ENCODE assay signal across 12 mouse cellular contexts in the genomic region with DNA sequence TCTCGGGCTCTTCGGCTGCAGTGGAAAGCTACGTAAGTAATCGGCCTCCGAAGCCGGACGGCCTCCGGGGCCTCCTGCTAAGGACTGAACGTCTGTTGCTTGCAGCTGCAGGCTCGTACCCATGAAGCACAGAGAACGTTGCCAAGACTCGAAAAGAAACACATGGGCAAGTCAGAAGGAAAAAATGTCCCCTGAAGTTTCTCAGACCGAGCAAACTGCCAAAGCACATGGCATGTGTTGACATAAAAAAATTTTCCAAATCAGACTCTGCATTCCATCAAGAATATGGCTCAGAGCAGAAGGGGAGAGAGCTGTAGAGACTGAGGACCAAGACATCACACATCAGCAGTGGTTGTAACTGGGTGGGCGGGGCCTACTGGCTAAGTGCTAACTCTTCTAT. TPM values are rescaled to one million over a fixed set of nuclear protein-coding genes. Genes with fewer than 3 reads are reported as not detected.
DNase-seq lines count a peak whose midpoint lies in the region; ATAC-seq and TF ChIP-seq lines count a peak whose summit lies in the region.
"Had no signal": no experiment of that assay in that cellular context is flagged by ENCODE, and none has a peak within 500 bp of the region (broad histone marks: within the 10 kb centered on the region; RNA-seq: fewer than 3 reads in every experiment).

No protein-coding gene starts in this region.

- H3K9me3 ChIP-seq in forebrain, postnatal 0 days (ENCODE audit: low read length): no peaks in the 10 kb centered on the region
- H3K9me3 ChIP-seq in forebrain, embryonic 13.5 days (replicated peaks): no peaks in the 10 kb centered on the region
- H3K9me3 ChIP-seq: embryonic facial prominence, embryonic 12.5 days; midbrain, embryonic 12.5 days; neural tube, embryonic 15.5 days had no signal

- TF ChIP-seq CTCF in forebrain, postnatal 0 days (IDR thresholded peaks at IDR 0.05; ENCODE audit: low read depth): no peak

- DNase-seq in forebrain, postnatal 0 days: peak; percentile 81
- peak; percentile 62 to 72 for DNase-seq in right cerebral cortex, postnatal 10 days (ENCODE audit: low spot score in 2 of 2)
- DNase-seq in right cerebral cortex, adult 18-20 months: no peak
- DNase-seq in heart, postnatal 4 days: peak; percentile 56
- DNase-seq in spleen, postnatal 14 days (ENCODE audit: low spot score in 2 of 2): no peak
- no peak for DNase-seq in retina, embryonic 14.5 days (ENCODE audit: low spot score)
- DNase-seq in layer of hippocampus, postnatal 36 days: no peak
- DNase-seq: liver had no signal

- H3K27me3 ChIP-seq in forebrain, postnatal 0 days (ENCODE audit: insufficient read depth, low read length): no peaks in the 10 kb centered on the region
- H3K27me3 ChIP-seq in forebrain, embryonic 13.5 days: 0 out of 2 replicates have a peak, but pooled peaks cover 3% of the 10 kb centered on the region
- H3K27me3 ChIP-seq: embryonic facial prominence, embryonic 12.5 days; midbrain, embryonic 12.5 days; neural tube, embryonic 15.5 days had no signal

- no peaks in the 10 kb centered on the region for H3K4me1 ChIP-seq in forebrain, postnatal 0 days (ENCODE audit: insufficient read depth)
- 0 out of 2 replicates have a peak, but pooled peaks cover 16% of the 10 kb centered on the region for H3K4me1 ChIP-seq in forebrain, embryonic 13.5 days
- H3K4me1 ChIP-seq: midbrain, embryonic 12.5 days had no signal

- no peaks in the 10 kb centered on the region for H3K36me3 ChIP-seq in forebrain, postnatal 0 days (ENCODE audit: insufficient read depth)
- H3K36me3 ChIP-seq in forebrain, embryonic 13.5 days (ENCODE audit: poor library complexity, severe bottlenecking): no peaks in the 10 kb centered on the region
- H3K36me3 ChIP-seq: embryonic facial prominence, embryonic 12.5 days; midbrain, embryonic 12.5 days; neural tube, embryonic 15.5 days had no signal

- 0 out of 2 replicates have a peak overlapping the region, but pooled peaks have one; percentile 16 for H3K27ac ChIP-seq in forebrain, postnatal 0 days (ENCODE audit: low read depth, low read length)
- no peak overlapping the region for H3K27ac ChIP-seq in forebrain, embryonic 13.5 days
- H3K27ac ChIP-seq: embryonic facial prominence, embryonic 12.5 days; midbrain, embryonic 12.5 days; neural tube, embryonic 15.5 days had no signal

- ATAC-seq in forebrain, postnatal 0 days: peak; percentile 78
- ATAC-seq in forebrain, embryonic 13.5 days: no peak

- H3K9ac ChIP-seq in forebrain, postnatal 0 days: no peak overlapping the region
- H3K9ac ChIP-seq in forebrain, embryonic 13.5 days: no peak overlapping the region
- H3K9ac ChIP-seq: embryonic facial prominence, embryonic 12.5 days; midbrain, embryonic 12.5 days; neural tube, embryonic 15.5 days had no signal

- no peak overlapping the region for H3K4me3 ChIP-seq in forebrain, postnatal 0 days (ENCODE audit: low read depth, low read length)
- H3K4me3 ChIP-seq in forebrain, embryonic 13.5 days: no peak overlapping the region
- H3K4me3 ChIP-seq: embryonic facial prominence, embryonic 12.5 days; midbrain, embryonic 12.5 days; neural tube, embryonic 15.5 days had no signal

- 61% methylated on average over 14 of the region's 14 CpGs for WGBS in forebrain, postnatal 0 days
- 85% methylated on average over 14 of the region's 14 CpGs for WGBS in forebrain, embryonic 13.5 days

- H3K4me2 ChIP-seq in forebrain, postnatal 0 days (ENCODE audit: low read depth): no peak overlapping the region
- H3K4me2 ChIP-seq in forebrain, embryonic 13.5 days: no peak overlapping the region
- H3K4me2 ChIP-seq: embryonic facial prominence, embryonic 12.5 days; midbrain, embryonic 12.5 days; neural tube, embryonic 15.5 days had no signal

RNA-seq across cellular contexts. Expression of gene Pcnx, which starts 6.8 kb away (rescaled TPM):
- 30.9 and 37.6 TPM in 2 replicates for total RNA-seq in forebrain, postnatal 0 days (2014; rRNA removed)
- polyA plus RNA-seq in forebrain, postnatal 0 days (2015; fragmentation: Nextera tagmentation; extraction: Ambion mirVana): 6.1 and 6.3 TPM in 2 replicates
- 8.6 and 14.1 TPM in 2 replicates for polyA plus RNA-seq in forebrain, embryonic 13.5 days (2015; fragmentation: Nextera tagmentation; extraction: Ambion mirVana)
- total RNA-seq in heart, postnatal 4 days (2021): 10 to 100 TPM; 71.6 to 86.7 TPM
- total RNA-seq in layer of hippocampus, postnatal 36 days (2021): 100 to 1,000 TPM; 103 to 113 TPM

Comparison
In these comparisons a context has a peak if more than half of its experiments do, and no peak if none do; other contexts are left out.
1. DNase-seq: peak in forebrain, postnatal 0 days (single experiment), right cerebral cortex, postnatal 10 days (2 of 2) and heart, postnatal 4 days (single experiment); none in right cerebral cortex, adult 18-20 months (single experiment), spleen, postnatal 14 days (0 of 2), retina, embryonic 14.5 days (single experiment) and layer of hippocampus, postnatal 36 days (0 of 2).